Mouse (Mus musculus) megakaryocyte, adult 5-6 weeks (primary cell): Measurements from ENCODE around the gene Vav1. TPM values are rescaled to one million over a fixed set of nuclear protein-coding genes. Genes with fewer than 3 reads are reported as not detected.
"Not testable (repeated sequence)": the region's sequence is repeated elsewhere in the genome, so short reads cannot be mapped to it uniquely, and the experiment has no call there.

ENCODE experiments used
- ATAC-seq: 2 replicates; pipeline ENCODE4 v1.8.0; 2016; ENCODE audit warnings: mild to moderate bottlenecking, inconsistent platforms; ENCODE audit not compliant: poor library complexity, severe bottlenecking
- total RNA-seq, 2 experiments: library from RNA; stranded (forward) in 1 of 2; stranded (reverse) in 1 of 2; fragments of 153-499, 151-499 nt in 1 of 2; fragments of 221-1000, 200-1000 nt in 1 of 2; gene quantifications; 2 replicates each; pipeline versions ENCODE4 v1.2.3 to v1.2.4; 2015 to 2017

Vav1 gene
- total RNA-seq, 2 experiments from 2014 or later = 84.7 to 321 TPM

GRCm38 (mm10) chr17:57251431-57251830, 27.5 kb upstream of the Vav1 start:
- no peak for ATAC-seq

GRCm38 (mm10) chr17:57253306-57253705, 25.6 kb upstream of the Vav1 start:
- no peak for ATAC-seq

GRCm38 (mm10) chr17:57255354-57255753, 23.5 kb upstream of the Vav1 start:
- no peak for ATAC-seq

- ATAC-seq = no peak
Observed at GRCm38 (mm10) chr17:57256921-57257485, 21.9 kb upstream of the Vav1 start.

GRCm38 (mm10) chr17:57258191-57258590, 20.7 kb upstream of the Vav1 start:
- ATAC-seq = no peak

DNA sequence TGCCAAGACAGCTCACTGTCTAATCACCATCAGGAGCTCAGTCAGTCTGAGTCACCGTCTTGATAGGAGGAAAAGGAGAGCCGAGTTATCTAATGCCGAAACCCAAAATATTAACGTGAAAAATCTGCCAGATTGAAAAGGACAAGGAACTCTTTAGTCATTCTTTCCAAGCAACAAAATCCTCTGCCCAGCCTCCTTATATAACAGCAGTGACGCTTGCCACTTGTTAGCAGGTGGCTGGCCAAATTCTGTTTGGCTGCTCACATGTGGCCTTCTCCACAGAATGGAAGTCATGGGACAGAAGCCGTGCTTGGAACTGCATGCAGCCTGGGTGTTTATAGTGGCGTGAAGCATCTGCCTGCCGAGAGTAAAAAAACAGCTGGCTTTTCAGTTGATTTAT, 19.2 kb upstream of the Vav1 start:
- no peak for ATAC-seq

GRCm38 (mm10) chr17:57260351-57260750, 18.5 kb upstream of the Vav1 start:
- no peak for ATAC-seq

DNA sequence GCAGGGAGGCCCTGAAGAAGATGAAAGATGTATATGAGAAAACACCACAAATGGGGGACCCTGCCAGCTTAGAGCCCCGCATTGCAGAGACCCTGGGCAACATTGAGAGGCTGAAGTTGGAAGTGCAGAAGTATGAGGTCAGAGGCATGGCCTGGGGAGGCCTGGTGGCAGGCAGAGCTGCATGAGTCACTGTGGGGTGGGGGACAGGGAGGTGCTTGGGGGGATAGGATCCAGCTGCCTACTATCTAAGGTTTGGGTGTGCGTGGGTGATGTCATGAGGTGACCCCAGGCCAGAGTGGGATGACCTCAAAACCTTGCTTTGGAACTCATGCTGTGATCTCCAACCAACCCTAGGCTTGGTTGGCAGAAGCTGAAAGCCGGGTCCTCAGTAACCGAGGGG, 17.6 kb upstream of the Vav1 start:
- ATAC-seq = no peak

- ATAC-seq = no peak
Observed at GRCm38 (mm10) chr17:57261796-57262195, 17.1 kb upstream of the Vav1 start.

DNA sequence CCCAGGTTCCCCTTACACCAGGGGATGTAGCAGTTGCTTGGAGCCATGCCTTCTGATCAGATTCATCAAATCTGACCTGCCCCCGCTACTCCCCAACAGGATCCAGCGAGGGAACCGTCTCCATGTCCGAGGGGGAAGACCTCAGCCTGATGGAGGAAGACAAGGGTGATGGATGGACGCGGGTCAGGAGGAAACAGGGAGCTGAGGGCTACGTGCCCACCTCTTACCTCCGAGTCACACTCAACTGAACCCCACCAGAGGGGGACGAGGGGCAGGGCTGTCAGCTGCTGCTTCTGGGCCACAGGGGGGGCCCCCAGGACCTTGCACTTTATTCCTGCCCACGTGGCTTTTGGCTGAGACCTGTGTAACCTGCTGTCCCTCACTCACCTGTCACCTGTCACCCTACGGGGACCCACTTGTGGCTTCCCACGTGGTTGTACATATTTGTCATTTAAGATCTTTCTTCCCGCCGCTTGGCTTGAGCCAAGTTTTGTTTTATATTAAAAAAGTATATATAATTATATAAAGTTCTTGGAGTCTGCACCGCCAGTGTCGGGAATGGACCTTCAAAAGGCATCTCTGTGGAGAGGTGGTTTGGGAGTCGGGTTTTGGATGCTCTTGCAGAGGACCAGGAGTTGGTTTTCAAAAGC, 15.9 kb upstream of the Vav1 start:
- ATAC-seq = no peak

GRCm38 (mm10) chr17:57264164-57264563, 14.7 kb upstream of the Vav1 start:
- ATAC-seq = peak; percentile 70

GRCm38 (mm10) chr17:57264972-57265945, 13.6 kb upstream of the Vav1 start:
- ATAC-seq = peak; percentile 90

DNA sequence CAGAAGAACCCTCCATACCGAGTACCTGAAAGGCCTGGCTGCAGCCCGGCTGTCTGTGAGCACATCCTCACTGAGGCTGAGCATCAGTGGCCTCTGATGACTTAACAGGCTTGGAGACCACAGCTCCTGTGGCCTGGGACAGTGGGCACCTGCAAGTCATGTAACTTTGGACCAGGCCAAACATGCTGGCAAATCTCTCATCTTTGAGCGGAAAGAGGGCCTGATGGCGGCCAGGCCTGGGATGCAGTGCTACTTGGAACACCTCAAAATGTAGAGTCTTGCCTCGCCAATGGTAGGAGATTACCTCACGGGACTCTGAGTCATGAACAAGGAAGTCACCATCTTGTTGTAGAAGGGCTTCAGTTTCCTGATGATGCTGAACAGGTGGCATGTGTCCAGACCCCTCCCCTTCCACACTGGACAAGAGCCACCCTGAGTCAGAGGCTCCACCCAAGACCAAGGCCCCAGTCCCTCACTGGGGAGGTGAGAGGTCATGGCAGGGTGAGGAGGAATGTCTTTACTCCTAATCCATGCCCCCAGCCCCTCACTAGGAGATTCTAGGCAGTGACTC, 11.3 kb upstream of the Vav1 start:
- ATAC-seq = no peak

- no peak for ATAC-seq
Observed at GRCm38 (mm10) chr17:57271301-57271700, 7.6 kb upstream of the Vav1 start.

- ATAC-seq = no peak
Observed at GRCm38 (mm10) chr17:57273846-57274245, 5.1 kb upstream of the Vav1 start.

DNA sequence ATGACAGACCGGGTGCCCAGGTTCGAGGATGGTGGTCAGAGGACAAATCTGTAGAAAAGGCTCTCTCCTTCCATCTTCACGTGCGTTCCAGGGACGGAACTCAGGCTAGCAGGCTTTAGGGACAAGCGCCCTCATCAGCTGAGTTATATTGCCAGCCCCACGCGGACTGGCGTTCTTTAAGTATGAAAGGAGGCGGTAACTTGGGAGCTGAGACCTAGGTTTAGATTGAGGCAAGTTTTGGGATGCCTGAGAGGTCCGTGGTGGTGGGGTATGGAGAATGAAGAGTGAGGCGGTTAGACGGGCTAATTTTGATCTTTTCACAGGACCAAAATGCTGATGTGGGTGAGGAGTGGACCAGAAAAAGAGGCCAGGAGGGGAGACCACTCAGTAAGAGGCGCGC, 4.2 kb upstream of the Vav1 start:
- ATAC-seq = no peak

DNA sequence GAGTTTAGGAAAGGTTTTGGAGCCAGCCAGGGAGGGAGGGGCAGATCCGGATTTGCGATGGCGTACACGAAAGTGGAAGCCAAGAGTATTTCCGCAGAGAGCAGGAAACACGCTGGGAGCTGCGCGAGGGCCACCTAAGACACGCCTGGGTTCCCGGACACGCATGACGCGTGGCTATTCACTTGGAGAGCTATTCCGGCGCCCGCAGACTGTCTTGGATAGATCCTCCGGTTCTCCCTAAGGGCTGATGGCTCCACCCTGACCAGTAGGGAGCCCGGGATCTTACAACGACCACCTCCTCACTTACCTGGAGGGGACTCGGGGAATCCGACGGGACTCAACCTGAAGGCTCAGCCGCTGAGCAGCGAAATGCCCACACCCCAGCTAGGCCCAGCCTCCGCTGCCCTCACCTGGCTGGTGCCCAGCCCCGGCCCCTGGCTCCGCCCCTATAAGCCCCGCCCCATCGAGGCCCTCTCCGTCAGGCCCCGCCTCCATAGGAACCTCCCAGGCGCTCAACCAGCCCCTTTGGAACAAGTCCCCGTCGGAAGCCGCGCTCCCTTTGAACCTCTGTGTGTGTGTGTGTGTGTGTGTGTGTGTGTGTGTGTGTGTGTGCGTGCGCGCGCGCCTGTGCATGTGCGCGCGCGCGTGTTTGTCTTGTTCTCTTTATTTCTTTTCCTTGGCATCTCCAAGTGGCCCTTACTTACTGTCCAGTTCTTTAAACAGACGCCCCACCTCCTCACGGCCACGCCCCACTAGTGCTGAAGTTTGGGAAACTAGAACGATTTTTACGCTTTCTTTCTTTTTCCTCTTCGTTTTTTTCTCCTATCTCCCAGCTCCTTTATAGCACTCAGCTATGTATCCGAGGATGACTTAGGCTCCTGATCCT, 3.5 kb upstream of the Vav1 start:
- peak; percentile 61 for ATAC-seq

GRCm38 (mm10) chr17:57275997-57276351, 2.9 kb upstream of the Vav1 start:
- ATAC-seq = no peak

DNA sequence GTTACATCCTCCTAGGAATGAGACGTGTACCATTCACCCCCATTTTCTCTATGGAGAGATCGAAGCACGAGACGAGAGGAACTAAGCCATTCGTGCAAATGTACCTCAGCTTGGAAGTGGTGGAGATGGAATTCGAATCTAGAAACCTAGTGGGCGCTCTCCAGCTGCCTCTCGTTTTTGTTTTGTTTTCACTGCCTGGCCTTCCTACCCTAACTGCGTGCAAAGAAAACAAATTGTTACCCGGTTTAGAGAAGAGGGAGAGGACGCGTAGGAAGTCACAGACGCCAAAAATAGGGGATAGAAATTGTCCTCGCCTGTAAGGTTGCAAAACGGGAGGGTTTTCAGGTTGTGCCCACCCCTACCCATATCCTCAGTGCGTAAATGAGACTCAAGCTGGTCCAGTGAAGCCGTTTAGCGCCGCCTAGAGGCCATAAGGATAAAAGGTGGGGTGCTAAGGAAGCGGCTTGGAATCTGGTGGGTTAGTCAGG, 2.2 kb upstream of the Vav1 start:
- peak; percentile 49 for ATAC-seq

DNA sequence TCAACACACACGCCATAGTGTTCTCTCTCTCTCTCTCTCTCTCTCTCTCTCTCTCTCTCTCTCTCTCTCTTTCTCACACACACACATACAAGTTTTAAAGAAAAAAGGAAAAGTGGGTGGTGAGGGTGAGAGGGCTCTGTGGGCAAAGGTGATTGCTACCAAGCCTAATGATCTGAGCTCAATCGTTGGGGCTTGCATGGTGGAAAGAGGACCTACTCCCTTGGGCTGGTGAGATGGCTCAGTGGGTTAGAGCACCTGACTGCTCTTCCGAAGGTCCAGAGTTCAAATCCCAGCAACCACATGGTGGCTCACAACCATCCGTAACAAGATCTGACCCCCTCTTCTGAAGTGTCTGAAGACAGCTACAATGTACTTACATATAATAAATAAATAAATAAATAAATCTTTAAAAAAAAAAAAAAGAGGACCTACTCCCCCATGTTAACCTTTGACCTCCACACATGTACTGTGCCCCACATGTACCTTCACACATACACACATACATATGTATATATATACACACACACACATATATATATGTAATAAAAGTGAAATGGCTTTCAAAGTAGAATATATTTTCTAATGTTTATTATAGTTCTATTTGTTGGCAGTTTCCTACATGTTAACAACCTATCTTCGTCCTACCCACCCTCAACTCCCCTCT, 1.2 kb upstream of the Vav1 start:
- not testable (repeated sequence) for ATAC-seq
